Mouse (Mus musculus) T-helper 1 cell (primary cell): Measurements from ENCODE around the gene Fam198a.

ENCODE experiments used
- in situ Hi-C: fragments of 300-600 bp; cut with MboI, MseI; formaldehyde crosslinking; loops from one replicate; pipeline ENCODE4 v1.15.1; 2025; ENCODE audit warnings: high pct_unique_total_duplicates

The Fam198a gene

DNA sequence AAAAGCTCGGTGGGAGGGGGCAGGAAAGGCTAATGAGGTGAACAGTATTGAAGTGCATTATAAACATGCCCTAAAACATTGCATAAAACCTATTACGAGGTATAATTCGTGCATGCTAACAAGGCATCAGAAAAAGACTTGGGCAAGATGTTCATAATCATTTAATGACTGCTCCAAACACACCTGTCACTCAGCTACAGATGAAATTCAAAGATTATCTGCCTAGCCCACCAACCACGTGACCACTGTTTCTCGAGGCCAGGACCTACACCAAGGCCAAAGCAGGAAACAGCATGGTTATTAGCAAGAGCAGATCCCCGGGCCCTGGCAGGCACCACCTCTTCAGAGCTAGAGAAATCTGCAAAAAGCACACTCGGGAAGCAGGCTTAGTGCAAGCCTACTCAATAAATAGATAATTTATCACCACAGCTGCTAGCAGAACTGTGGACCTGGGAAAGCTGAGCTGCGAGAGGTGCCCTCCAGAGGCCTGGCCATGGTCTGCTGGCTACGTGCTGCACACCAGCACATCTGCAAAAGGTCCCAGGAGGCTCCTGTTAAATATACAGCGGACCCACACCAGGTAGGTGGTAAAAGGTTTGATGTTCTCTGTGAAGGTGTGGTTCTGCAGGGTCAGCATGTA is 30.8 kb downstream of the Fam198a start:
- in situ Hi-C loops = loop anchor here (25.0 kb wide), 1 partner anchor 144 kb away; the partner anchor contains the start of gene Ccdc13

GRCm38 (mm10) chr9:121982214-121982613 is 31.4 kb downstream of the Fam198a start:
- in situ Hi-C loops = loop anchor here (25.0 kb wide), 1 partner anchor 145 kb away; the partner anchor contains the start of gene Ccdc13

GRCm38 (mm10) chr9:121982665-121983064 is 31.9 kb downstream of the Fam198a start:
- in situ Hi-C loops = loop anchor here (25.0 kb wide), 1 partner anchor 145 kb away; the partner anchor contains the start of gene Ccdc13

DNA sequence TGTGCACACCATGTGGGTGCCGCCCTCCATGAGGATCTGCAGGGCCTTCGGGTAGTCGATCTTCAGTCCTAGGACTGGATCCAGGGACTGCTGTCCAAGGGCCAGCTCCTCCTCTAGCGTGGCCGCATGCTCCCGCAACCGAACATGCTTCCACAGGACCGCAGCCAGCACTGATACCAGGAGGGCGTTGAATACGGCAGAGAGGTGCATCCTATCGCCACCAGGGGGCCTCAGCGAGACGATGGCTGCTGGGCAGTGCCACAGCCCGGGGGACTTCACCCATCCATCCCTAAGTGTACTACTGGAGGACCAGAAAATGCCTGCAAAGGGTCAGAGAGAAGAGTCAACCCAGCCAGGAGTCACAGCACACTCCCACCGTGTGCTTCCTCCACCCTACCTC is 32.7 kb downstream of the Fam198a start:
- in situ Hi-C loops = loop anchor here (25.0 kb wide), 1 partner anchor 146 kb away; the partner anchor contains the start of gene Ccdc13

DNA sequence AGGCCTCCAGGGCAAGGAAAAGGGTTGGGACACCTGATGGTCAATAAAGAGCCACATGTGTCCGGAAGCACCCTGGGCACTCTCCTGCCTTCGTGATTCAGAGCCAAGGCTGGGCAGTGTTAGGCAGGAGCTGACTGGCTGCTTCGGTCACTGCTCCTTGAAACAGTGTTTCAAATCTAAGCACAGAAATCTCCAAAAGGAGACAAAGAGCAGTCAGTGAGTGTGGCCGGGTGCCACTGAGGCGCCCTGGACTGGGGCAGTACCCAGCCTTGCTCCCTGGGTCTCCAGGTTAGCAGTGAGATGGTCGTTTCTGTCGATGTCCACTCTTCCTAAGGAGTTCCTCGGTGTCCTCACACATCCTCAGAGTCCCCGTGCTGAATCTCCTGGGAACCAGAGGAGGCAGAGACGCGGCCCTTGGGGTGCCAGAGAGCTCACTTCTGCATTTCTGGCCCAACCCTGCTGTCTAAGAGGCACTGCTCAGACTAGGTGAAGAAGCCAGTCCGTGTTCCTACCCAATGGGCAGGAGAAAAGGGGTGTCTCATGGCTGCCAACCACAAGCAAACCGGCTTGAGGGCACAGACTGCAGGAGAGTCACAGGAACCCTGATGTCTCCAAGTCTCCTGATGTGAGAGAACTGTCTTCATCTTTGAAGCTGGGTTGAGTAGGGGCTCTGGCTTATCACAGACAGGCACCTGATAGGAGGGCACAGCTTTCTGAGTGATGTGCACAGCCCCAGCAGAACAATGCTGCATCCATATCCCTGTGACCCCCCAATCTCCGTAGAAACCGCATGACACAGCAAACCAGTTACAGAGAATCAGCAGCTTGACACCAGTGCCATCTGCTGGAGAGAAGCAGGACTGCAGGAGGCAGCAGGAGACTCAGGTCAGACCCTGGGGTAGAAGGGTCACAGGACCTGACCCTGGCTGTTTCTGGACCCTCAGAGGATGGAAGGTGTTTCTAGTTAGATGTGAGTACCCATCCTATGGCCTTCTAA is 34.0 kb downstream of the Fam198a start:
- in situ Hi-C loops = loop anchor here (5.0 to 25.0 kb wide), 2 partner anchors 102 to 147 kb away; partner anchors contain the start of gene Ccdc13

DNA sequence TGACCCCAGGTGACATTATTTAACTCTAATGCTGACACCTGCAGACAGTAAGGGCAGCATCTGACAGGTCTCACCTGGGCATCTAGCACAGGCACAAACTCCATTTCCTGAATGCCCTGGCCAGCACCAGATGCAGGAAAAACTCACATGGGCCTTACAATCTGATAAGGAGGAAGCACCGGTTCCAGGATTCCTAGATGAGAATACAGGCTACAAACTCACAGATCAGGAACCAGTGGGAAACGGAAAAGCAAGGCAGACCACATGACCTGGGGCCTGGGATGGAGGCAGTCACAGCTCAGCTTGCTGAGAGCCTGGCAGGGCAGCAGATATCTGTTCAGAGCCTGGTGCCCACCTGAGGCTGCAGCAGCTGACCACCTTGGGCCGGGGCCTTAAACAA is 38.1 kb downstream of the Fam198a start:
- in situ Hi-C loops = loop anchor here (5.0 to 25.0 kb wide), 2 partner anchors 107 to 152 kb away; partner anchors contain the start of gene Ccdc13

DNA sequence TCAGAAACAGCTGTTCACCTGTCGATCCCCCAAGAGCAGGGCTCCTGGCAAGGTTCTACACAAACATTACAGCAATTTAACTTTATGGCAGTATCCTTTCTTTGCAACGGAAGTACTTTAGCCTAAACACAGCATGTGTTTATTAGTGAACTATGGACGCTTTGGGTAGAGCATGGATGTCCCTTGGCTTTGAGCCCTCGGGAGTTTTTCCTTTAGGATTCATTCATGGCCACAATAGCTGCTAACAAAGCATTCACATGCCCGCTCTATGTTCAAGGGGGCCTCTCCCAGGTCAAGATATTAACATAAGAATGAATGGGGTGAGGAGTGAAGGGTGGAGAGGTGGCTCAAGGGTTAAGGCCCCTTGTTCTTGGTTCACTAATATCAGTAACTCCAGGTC is 38.7 kb downstream of the Fam198a start:
- in situ Hi-C loops = loop anchor here (5.0 to 25.0 kb wide), 2 partner anchors 107 to 152 kb away; partner anchors contain the start of gene Ccdc13

- in situ Hi-C loops = loop anchor here (25.0 kb wide), 1 partner anchor 154 kb away; the partner anchor contains the start of gene Ccdc13
Observed at GRCm38 (mm10) chr9:121991041-121991440, 40.3 kb downstream of the Fam198a start.

GRCm38 (mm10) chr9:121993047-121993446 is 42.3 kb downstream of the Fam198a start:
- in situ Hi-C loops = loop anchor here (25.0 kb wide), 1 partner anchor 156 kb away; the partner anchor contains the start of gene Ccdc13

DNA sequence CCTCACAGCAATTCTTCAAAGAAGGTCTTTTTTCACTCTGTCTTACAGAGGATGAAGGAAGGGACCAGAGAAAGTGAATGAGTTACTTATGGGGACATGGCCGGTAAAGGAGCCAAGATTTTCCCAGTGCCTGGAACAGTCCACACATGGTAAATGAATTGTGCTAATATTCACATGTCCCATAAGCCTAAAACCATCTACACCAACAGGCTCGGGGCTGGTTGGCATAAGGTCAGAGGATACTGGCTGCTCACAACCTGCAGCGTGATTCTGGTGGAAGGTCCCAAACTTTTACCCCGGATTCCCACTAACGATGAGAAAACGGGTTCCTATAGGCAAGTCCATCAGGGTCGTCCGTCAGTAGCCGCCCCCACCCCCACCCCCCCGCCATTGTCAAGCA is 44.3 kb downstream of the Fam198a start:
- in situ Hi-C loops = loop anchor here (25.0 kb wide), 1 partner anchor 158 kb away; the partner anchor contains the start of gene Ccdc13

- in situ Hi-C loops = loop anchor here (25.0 kb wide), 1 partner anchor 158 kb away; the partner anchor contains the start of gene Ccdc13
Observed at GRCm38 (mm10) chr9:121995508-121996131, 44.8 kb downstream of the Fam198a start.

DNA sequence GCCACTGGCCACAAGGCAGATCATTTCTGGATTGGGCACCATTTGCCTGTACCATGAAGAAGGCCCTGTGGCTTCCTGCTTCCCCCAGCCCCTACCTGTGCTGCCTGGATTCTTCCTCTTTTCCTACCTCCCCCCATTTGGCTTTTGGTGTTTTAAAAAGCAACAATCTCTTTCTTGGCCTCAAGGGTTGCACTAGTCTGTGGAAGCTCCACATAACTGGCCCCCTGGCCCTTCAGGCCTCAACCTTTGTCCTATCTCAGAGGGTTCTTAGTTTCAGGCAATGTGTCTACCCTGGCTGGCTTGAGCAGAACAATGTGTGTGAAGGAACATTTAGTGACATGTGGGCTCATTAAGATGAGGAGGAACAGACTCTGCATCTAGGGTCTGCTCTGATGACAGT is 46.2 kb downstream of the Fam198a start, which contains the start of gene Pomgnt2:
Gene Pomgnt2, minus strand, starts transcription at position 101 of the 400 bp plus-strand sequence.
- in situ Hi-C loops = loop anchor here (25.0 kb wide), 1 partner anchor 160 kb away; the partner anchor contains the start of gene Ccdc13

DNA sequence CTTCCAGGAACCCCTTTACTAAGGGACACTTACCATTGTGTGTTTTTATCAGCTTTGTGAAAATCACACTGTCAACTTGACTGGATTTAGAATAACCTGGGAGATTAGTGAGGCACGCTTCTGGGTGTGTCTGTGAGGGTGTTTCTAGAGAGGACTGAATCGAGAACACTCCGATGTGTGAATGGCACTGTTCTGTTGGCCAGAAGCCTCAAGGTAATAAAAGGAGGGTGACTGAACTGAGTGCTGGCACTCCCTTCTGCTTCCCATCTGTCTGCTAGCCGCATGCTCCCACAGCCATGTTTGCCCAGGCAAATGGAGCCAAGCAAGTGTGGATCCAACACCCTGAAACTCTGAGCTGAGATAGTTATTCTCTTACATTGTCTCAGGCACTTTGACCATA is 47.2 kb downstream of the Fam198a start:
- in situ Hi-C loops = loop anchor here (25.0 kb wide), 1 partner anchor 161 kb away; the partner anchor contains the start of gene Ccdc13

GRCm38 (mm10) chr9:122006175-122006574 is 55.4 kb downstream of the Fam198a start:
- in situ Hi-C loops = no loop called here

DNA sequence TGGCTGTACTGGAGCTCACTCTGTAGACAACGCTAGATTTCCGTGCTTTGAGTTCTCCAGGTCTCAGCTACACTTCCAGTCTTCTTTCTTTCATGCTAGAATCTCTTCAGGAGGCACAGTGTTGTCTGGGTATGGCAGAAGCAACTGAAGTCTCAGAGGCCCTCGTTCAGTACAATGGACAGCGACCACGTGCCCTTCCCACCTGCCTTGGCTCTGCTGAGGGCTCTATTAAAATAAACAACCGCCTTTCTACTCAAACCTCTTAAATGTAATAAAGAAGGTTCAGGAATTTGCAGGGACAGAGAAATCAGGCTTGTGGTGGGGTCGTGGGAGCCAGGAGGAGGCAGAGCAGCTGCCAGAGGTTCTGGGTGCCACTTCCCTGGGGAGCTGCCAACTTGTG is 55.8 kb downstream of the Fam198a start:
- in situ Hi-C loops = no loop called here

- in situ Hi-C loops = no loop called here
Observed at GRCm38 (mm10) chr9:122008876-122009275, 58.1 kb downstream of the Fam198a start.

GRCm38 (mm10) chr9:122010751-122011150 is 60.0 kb downstream of the Fam198a start:
- in situ Hi-C loops = no loop called here

DNA sequence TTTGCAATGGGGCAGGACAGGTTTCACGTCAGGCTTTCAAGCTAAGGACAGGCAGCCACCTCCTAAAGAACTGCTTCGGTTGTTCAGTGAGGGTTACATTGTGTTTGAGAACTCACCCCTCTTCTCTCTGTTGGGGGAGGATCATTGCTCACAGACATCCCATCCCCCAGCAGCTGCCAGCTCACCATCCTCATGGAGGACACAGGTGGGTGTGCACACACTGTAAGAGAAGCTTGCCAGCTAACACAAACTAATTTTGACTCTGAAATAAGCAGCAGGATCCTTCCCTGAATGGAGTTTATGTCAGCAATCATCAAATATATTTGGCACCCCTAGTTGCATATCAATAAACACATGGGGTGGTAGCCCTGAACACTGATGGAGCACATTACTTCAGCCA is 62.0 kb downstream of the Fam198a start:
- in situ Hi-C loops = no loop called here

DNA sequence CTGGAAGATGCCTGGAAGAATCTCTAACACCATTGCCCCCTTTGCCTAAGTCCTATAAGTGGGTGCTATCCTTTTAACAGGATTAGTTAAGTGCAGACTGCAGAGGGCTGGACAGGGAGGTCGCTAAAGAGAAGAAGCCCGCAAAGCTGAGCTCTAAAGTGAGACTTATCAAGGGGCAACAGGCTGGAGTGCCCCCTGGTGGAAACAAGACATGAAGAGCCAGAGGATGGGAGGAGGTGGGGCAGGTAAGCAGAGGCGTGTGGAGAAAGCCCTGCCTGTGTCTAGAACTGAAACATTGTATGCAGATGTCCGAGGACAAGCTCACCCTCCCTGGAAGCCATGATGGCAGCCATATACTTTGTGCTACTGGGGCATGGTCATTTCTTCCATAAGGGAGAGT is 62.8 kb downstream of the Fam198a start:
- in situ Hi-C loops = no loop called here

DNA sequence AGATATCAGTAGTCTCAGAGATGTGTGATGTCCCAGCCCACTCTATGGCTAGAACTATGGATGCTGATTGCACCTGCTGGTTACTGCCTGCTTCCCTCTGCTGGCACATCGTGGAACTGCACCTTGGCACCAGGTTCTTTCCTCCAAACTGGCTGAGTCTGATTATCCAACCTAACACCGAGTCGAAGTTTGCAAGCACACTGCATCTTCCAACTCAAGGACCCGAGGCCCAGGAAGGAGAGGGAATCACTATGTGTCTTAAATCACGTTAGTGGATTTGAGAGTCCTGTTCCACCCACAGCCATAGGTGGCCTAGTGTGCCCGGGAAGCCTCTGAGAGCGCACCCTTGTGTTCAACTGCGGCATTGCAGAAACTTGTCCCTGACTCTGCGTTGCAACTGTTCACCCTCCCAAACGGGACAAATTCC is 63.5 kb downstream of the Fam198a start:
- in situ Hi-C loops = no loop called here

GRCm38 (mm10) chr9:122018079-122018478 is 67.3 kb downstream of the Fam198a start:
- in situ Hi-C loops = no loop called here
